Mouse (Mus musculus): Measurements from ENCODE around the gene Gm11549.
A peak's percentile ranks its signal among the peaks of the same experiment; 100 is the strongest.

The Gm11549 gene

DNA sequence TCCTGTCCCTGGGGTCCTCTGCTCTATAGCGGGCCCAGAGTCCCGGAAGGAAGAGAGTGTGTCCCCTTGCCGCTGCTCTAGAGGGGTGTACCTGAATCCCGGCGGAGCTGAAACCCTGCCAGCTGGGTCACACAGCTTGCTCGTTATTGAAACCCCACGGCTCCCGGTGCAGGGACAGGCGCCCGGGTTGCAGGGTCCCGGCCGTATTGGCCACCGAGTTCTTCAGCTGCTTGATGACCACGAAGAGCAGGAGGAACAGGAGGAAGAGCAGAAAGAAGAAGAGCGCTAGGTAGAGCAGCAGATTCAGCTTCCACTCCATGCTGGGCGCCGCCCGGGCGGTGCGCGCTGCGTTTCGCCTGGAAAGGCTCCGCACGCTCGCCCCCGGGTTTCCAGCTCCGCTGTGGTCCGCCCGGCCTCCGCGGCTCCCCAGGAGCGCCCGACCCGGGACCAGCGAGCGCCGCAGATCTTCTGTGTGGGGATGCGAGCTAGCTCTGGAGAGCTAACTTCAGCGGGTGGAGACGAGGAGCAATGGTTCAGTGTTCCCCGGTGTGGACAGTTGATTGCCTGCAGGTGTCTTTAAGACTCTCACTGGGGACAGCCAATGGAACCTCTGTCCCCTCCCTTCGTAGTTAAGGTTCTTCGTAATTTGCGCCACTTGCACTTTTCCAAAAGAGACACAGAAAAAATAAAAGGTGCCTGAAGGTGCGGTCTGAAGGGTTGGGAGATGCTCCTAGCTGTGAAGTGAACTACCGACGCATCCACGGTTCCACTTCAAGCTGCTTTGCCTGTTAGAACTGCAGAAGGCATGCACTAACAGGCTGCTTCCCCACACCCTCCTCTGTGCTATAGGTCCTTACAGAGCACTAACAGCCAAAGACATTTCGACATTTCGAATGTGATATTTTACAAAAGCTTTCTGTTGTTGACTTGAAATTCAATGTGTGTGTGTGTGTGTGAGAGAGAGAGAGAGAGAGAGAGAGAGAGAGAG, at the start of gene Gm11549:
Gene Gm11549 (minus strand): TSS at position 741 of the 988 bp plus-strand sequence.
- no peak for DNase-seq (ENCODE audit: low read depth in 2 of 2, low spot score in 2 of 2)

DNA sequence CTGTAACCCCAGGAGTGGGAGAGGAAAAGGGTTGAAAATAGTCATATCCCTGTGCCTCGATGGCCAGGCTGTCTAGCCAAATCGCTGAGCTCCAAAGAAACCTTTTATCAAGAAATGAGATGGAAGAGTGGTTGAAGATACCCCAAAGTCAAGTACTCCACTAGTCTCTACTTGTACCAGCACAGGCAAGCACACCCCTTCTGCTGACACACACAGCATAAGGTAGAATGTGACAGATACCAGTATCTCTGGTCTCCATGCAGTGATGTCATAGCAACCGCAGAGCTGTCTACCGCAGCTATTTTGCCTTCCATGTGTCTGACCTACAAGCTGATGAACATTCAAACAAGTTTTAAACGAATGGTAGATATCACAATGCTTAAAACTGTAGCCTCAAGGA, 48.2 kb upstream of the Gm11549 start:
- DNase-seq (ENCODE audit: low read depth in 2 of 2, low spot score in 2 of 2) = no peak

DNA sequence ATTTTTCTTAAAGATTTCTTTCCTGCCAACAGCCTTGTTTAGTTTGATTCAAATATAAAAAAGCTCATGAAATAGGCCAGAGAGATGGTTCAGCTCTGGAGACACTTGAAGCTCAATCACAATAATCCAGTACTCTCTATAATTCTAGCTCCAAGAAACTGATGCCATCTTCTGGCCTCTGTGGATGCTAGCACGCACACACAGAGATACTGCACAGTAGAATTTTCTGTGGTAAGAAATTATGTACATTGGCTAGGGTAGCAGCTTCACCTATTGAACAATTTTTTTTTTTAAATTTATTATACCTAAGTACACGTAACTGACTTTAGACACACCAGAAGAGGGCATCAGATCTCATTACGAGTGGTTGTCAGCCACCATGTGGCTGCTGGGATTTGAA, 42.1 kb upstream of the Gm11549 start:
- DNase-seq (ENCODE audit: low read depth in 2 of 2, low spot score in 2 of 2) = no peak

DNA sequence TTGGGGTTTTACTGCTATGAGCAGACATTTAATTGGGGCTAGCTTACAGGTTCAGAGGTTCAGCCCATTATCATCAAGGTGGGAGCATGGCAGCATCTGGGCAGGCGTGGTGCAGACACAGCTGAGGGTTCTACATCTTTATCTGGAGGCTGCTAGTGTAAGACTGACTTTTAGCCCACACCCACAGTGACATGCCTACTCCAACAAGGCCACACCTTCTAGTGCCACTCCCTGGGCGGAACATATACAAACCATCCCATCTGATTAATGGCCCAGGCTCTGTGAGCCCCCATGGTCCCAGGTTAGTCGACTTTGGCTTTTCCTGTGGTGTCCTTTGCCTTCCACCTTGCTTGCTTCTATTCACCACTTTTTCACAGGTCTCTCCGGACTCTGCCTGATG, 38.0 kb upstream of the Gm11549 start:
- no peak for DNase-seq (ENCODE audit: low read depth in 2 of 2, low spot score in 2 of 2)

DNA sequence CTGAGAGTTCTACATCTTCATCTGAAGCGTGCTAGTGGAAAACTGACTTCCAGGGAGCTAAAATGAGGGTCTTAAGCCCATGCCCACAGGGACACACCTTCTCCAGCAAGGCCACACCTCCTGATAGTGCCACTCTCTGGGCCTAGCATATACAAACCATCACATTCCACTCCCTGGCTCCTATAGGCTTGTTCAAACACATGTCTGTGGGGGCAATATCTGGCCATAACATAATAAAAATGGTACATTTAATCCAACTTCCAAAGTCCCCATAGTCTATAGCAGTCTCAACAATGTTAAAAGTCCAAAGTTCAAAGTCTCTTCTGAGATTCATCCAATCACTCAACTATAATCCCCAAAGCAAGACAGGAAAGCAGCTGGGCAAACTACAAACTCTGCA, 36.0 kb upstream of the Gm11549 start:
- no peak for DNase-seq (ENCODE audit: low read depth in 2 of 2, low spot score in 2 of 2)

DNA sequence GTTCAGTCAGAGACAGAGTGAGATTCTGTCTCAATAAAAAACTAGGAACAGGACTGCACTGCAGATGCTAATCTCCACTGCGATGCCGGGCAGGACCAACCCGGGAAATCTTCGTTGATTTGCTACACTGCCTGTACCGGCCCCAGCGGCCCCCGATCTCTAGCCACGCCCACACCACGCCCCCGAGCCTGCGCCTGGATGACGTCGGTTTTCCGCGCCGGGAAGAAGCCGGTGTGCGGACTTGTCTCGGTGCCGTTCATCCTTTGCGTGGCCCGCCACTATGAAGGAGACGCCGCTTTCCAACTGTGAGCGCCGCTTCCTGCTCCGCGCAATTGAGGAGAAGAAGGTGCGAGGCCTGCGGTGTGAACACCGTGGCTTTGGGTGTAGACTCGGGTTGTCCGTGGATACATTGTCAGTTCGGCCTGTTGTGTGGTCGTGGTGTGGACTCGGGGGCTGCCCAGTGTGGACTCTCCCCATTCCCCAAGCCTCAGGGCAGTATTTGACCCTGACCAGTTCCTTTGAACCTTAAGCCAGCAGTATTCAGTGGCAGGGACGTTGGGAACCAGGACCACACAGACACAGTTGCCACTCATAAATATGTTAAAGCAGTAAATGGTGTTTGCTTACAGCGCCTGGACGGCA, 30.9 kb upstream of the Gm11549 start, which contains the start of gene Exosc9:
Gene Exosc9 (plus strand): TSS at position 201 of the 642 bp plus-strand sequence.
- DNase-seq (ENCODE audit: low read depth in 2 of 2, low spot score in 2 of 2) = peak; percentile 88 to 93

DNA sequence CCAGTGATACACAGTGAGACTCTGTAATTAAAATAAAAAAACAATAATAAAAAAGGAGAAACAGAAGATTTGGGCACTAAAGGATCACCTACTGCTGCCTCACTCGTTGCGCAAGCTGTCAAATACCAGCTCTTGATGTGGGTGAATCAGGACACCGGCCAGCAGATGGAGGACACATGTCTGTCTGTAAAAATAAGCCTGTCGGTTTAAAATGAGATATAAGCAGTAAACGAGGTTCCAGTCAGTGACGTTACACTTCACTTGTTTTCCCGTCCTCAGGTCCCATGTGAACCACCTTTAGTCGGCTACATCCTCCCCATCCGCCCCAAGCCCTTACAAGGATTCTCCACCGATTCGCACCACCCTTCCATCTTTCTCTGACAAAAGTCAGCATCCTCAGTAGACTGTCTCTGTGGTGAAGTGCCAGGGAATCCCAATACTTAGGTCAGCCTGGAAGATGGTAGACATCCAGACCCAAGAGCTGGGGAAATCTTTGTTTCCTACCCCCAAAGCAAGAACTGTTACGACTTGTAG, 30.3 kb upstream of the Gm11549 start:
- DNase-seq (ENCODE audit: low read depth in 2 of 2, low spot score in 2 of 2) = peak in 1 of 2 experiments; percentile 18

DNA sequence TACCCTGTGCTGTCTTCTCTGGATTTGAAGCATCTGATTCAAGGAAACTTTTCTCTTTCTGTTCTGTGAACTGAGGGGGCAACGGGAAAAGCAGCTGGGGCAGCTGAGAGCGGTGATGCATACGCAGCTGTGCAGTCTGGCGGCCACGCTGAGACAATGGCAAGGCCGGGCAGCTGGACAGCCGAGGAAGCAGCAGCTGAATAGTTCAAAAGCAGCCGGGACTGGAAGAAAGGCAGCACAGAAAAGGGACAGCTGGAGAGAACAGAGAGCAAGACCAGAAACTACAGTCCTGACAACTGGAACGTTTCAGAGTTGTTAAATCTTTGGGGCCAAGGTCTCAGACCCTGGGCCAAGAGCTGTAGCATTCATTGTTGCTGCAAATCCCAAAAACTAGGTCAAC, 29.7 kb upstream of the Gm11549 start:
- DNase-seq (ENCODE audit: low read depth in 2 of 2, low spot score in 2 of 2) = no peak

DNA sequence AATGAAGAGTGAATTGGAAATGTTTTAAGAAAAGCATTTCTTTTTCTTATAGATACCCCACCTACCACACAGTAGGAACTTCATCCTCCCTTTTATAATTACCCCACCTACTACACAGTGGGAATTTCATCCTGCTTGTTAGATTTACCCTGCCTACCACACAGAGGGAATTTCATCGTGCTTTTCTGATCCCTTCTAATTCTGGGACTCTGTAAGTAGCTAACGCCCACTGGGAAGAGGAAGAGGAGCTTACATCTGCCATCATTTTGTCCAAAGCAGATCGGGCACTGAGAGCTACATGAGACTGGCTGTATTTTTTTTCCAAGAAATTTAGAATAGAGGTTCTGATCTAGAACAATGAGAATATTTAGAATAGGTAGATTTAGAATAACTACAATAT, 23.3 kb upstream of the Gm11549 start:
- no peak for DNase-seq (ENCODE audit: low read depth in 2 of 2, low spot score in 2 of 2)

DNA sequence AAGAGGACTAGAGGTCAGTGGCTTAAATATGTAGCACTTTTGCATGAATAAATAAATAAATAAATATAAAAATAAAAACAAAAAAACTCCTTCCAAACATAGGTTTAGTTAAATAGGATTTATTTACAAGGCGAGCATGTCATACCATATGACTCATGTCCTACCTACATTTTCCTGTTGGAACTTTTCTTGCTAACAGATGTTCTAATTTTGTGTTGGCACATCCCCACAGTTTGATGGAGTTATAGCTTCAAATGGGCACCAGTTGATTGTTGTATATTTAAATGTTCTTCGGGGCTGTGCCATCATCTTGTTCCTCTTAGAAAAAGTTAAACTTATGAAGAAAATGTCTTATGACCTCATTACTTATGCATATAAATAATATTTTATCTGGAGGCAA, 19.8 kb upstream of the Gm11549 start:
- DNase-seq (ENCODE audit: low read depth in 2 of 2, low spot score in 2 of 2) = no peak

DNA sequence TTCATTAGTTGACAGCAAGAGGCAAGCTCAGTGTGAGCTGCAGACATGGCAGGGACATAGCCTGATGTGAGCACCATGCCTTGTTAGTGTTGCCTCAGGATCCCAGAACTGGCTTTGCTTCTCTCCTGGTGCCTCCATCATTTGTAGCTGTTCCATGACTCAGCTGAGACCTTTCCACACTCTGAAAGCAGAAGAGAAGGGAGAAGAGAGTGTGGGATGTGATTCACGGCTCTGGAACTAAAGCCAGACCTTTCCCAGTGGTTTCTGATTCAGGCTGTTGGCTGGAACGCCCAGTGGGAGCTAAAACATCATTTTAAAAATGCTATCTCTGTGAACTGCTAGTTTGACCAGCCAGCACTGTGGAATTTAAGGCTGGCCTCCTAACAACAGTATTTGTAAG, 19.1 kb upstream of the Gm11549 start:
- DNase-seq (ENCODE audit: low read depth in 2 of 2, low spot score in 2 of 2) = no peak

DNA sequence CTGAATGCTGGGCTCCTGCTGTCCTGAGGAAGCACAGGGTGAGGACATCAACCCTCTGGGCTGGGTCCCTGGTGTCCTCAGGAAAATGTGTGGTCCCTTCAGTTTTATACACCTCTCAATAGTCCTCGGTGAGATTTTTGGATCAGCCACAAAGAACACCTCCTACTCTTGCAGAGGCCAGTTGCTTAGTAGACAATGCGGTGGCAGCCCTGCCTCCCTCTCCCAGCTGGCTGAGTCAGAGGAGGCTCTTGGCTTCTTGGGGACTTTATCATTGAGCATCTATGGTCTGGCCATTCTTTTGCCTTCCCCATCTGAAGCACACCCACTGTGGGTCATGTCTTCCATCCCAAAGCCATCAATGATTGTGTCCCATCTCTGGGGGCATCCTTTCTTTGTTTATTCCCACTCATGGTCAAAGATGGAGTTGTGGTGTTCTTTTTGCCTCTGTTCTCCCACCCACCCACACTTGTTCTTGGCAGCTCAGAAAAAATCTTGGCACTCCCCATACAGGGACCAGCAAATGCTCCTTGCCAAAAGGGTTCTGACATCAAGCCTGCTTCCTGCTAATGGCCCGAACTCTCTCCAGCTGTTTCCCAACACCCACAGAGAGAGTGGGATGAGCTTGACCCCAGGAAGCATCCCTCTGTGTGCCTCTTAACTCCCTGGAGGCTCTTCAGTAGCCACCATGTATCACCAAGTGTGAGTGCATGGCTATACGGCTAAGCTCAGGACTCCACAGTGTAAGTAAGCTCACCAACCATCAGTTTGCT, 16.3 kb upstream of the Gm11549 start:
- DNase-seq (ENCODE audit: low read depth in 2 of 2, low spot score in 2 of 2) = no peak

DNA sequence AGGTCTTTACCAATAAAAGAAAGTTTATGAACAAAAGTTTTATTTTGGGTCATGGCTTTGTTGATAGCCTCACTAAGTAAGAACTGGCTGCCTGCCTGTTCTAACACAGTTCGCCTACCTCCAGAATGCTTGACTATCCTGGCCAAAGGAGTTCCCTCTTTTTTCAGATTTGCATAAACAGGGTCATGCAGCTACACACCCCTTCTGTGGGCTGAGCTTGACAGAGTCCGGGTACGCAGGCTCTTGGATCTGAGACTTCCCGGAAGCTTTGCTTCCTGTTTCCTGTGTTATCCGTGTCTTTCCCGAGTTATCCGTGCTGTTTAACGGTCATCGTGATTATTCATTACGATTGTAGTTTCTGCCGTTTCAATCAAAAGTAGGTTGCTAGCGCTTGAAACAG, 14.4 kb upstream of the Gm11549 start:
- no peak for DNase-seq (ENCODE audit: low read depth in 2 of 2, low spot score in 2 of 2)

DNA sequence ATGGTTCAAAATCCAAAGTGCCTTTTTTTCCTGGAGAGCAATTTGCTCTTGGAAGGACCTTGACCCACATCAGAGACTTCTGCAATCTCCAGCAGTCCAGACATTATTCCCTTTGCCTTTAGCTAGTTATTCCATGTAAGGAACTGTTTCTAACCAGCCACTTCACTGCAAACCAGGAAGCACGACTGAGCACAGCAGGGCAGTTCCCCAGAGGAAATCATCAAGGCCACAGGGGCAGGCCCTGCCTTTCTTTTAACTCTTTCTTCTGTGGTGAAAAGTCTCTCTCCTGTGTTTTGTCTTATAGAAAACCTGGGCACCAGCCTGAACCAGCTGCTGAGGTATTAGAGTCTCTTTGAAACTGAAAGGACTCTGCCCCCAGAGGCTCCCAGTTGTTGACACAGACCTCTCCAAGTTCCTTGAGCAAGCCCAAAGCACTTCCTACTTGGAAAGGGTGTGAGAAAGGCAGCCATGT, 11.6 kb upstream of the Gm11549 start:
- no peak for DNase-seq (ENCODE audit: low read depth in 2 of 2, low spot score in 2 of 2)

DNA sequence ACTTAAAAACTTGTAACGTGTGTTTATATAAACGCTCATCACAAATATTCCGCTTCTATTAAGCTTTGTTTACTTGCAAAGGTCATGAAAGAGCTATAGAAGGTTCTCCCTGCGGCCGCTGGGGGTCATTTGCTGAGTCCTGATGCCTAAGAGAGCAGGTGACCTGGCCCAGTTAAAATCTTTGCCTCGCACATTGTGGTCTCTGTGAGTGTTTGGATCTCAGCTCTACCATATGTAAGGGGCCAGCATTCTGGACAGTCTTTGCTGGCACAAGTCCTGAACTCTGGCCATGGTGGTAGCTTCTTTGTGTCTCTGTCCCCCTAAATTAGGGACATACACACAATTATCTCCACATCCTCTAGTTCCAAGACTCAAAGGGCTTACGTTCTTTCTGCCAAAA, 11.1 kb upstream of the Gm11549 start:
- no peak for DNase-seq (ENCODE audit: low read depth in 2 of 2, low spot score in 2 of 2)

DNA sequence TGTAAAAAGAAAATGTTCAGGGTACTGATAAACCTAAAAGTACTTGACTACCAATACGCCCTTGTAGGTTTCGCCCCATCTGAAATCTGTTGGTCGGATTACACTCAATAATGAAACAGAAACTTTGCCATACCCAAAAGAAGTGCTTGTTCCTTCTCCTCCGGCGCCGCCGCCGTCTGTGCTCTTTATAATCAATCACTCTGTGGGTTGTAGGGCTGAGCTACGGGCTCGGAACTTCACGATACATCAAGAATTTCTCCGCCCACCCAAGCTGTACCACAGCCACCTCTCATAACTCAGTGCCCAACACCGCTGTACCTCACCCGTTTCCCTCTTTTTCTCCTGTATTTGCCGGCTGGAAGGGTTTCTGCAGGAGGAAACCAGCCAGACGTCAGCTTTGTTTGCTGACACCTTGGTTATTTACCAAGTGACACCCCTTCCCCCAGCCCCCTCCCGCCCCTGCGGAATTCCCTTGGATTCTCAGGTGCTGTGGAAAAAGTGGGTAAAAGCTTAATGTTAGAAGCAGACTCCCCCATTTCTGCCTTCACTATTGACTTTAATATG, 10.4 kb upstream of the Gm11549 start:
- no peak for DNase-seq (ENCODE audit: low read depth in 2 of 2, low spot score in 2 of 2)

DNA sequence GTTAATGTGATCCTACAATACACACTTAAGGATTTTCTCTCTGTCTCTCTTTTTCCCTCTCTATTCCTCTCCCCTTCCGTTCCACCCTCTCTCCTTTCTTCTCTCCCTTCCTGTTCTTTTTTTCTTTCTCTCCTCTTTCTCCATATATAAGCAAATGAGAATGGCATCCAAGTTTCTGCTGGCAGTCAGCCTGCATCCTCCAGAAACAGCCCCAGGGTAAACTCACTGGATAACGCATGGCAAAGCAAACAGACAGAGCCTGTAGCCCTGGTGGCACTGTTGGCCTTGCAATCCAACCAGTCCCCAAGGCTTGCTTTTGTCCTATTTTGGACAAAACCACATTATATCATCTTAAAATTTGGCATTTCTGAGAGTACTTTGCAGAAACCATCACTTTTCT, 9.6 kb upstream of the Gm11549 start:
- no peak for DNase-seq (ENCODE audit: low read depth in 2 of 2, low spot score in 2 of 2)

DNA sequence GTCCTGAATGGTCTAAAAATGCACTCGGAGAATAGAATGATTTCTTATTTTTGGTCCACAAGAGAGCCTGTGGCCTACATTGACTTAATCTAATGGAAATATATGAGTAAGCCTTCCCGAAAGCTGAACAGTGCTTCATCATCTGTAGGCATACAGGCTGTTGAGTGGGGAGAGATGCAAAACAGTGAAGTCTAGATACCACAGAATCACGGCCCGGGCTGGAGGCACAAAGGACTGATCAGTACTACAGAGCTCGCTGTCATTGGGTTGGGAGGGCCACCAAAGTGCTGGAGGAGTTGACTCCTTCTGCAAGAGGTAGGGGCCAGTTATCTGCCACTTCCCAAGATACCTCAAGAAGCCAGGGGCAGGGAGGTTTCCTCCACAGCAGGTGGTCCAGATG, 9.2 kb upstream of the Gm11549 start:
- no peak for DNase-seq (ENCODE audit: low read depth in 2 of 2, low spot score in 2 of 2)

DNA sequence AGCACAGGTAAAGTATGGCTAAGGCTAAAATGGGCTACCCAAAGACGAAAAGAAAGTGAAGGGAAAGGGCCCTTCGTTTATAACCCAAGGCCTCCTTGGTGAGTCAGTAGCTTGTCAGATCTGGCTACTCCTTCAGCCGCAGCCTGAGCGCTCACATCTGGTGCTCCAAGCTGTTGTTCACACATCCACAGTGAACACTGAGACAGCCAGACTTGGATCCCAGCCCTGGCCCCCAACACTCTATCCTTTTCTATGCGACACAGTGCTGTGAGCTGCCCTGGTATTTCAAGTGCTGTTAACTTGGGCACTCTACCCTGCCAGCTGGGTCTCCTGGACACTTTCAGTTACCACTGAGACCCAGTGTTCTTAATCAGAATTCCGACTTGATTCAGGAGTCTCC, 8.7 kb upstream of the Gm11549 start:
- no peak for DNase-seq (ENCODE audit: low read depth in 2 of 2, low spot score in 2 of 2)

DNA sequence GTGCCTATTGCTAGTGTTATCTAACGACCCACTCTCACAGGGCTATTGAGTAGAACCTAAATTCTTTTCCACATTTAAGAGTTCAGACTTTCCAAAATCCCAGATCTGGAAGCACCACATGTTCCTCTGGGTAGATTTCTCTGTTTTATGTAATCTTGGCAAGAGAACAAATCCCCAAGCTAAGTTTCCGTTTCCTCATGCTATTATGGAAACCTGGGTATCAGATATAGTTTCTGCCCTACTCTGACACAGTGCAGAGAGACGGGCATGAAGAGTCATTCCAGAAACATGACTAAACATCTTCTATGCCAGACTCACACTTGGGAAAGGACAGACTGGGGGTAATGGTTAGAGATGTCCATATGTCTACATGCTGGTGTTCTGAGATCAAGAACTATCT, 2.9 kb upstream of the Gm11549 start:
- no peak for DNase-seq (ENCODE audit: low read depth in 2 of 2, low spot score in 2 of 2)

DNA sequence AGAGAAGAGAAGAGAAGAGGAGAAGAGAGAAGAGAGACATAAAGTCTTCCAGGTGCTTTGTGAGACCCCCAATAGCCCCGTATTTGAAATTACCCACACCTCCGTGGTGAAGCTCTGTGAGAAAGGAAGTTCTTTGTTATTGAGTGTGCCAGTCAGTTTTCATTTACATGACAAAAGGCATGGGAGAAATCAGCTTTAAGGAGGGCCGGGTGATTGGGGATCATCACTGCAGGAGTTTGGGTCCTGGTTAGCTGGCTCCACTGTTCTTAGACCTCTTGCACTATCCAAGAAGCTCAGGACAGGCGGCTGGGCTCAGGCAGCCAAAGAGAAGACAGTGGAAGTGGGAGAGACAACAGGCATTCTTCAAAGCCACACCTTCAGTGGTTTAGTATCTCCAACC, 524 bp upstream of the Gm11549 start:
- no peak for DNase-seq (ENCODE audit: low read depth in 2 of 2, low spot score in 2 of 2)
